Mouse (Mus musculus): Measurements from ENCODE around the gene Slc39a10.
"Not testable (repeated sequence)": the region's sequence is repeated elsewhere in the genome, so short reads cannot be mapped to it uniquely, and the experiment has no call there.

Slc39a10 gene

DNA sequence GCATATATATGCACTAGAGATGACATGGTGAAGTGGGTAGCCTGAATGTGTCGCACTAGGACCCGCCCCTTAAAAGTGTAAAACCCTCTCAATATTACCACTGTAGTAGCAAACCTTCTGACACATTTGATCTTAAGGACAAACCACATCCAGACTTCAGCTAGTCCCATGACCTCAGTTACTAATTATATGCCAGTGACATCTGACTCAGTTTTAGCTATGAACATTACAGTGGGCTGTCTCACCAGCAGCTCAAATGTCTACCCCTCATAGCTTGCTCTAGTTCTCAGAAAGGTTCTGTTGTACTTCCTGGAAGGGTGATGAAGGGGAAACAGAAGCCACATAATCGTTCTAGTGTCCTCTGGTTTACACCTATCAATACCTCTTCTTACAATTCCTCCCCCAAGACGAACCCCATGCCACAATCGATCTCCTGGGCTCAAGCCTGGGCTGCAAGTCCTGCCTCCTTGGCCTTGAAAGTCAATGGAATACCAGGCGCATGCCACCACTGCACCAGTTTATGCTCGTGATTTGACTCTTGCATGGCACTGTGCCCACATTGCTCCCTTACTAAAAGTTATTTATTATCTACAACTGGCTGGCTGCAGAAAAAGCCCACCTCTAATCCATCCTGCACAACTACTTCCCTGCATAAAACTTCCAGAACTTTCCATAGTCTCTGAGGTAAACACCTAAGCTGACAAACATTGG, 28.3 kb downstream of the Slc39a10 start:
- DNase-seq (ENCODE audit: low spot score in 2 of 2) = peak in 1 of 2 experiments; percentile 40

GRCm38 (mm10) chr1:46863434-46863833, 29.2 kb downstream of the Slc39a10 start:
- no peak for DNase-seq (ENCODE audit: low spot score in 2 of 2)

- no peak for DNase-seq (ENCODE audit: low spot score in 2 of 2)
Measured at GRCm38 (mm10) chr1:46860082-46860481, 32.6 kb downstream of the Slc39a10 start.

- DNase-seq (ENCODE audit: low spot score in 2 of 2) = no peak
Measured at GRCm38 (mm10) chr1:46858579-46858978, 34.1 kb downstream of the Slc39a10 start.

- no peak for DNase-seq (ENCODE audit: low spot score in 2 of 2)
Measured at GRCm38 (mm10) chr1:46856498-46856897, 36.2 kb downstream of the Slc39a10 start.

DNA sequence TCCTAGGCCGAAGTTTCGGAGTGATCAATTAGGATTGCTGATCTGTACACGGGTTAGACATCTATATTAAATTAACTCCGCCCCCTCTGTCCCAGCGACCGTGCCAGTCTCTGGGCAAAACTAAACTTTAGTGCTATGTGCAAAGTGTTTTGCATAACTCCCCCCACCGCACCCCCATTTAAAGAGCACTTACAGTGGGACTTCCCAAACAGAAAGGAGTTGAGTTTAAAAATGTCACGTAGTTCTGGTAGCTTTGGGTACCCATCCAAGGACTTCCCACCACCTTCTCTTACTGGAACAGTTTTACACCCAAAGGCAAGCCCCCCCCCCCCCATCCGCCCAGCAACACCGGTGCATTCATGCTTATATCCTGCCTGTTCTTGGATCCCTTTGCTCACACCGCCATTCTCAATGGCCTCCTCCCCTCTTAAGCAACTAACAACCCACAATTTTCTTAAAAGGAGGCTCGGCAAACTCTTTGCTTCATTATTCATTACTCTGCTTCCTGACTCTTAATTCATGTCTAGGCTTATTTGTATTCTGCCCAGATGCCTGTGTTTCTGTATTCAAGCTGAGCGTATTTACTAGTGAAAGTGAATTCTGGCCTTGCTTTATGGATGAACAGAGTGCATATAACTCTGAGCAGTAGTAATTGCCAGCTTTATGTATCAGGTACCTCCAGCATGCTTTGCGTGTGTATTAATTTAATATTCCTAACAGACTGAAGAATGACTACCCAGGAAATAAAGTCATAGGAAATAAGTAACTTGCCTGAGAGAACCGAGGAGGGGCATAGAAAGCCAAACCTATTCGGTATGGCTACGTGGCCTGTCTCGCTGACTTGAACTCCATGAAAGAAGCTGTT, 38.4 kb downstream of the Slc39a10 start:
- DNase-seq (ENCODE audit: low spot score in 2 of 2) = peak in 1 of 2 experiments; percentile 89

DNA sequence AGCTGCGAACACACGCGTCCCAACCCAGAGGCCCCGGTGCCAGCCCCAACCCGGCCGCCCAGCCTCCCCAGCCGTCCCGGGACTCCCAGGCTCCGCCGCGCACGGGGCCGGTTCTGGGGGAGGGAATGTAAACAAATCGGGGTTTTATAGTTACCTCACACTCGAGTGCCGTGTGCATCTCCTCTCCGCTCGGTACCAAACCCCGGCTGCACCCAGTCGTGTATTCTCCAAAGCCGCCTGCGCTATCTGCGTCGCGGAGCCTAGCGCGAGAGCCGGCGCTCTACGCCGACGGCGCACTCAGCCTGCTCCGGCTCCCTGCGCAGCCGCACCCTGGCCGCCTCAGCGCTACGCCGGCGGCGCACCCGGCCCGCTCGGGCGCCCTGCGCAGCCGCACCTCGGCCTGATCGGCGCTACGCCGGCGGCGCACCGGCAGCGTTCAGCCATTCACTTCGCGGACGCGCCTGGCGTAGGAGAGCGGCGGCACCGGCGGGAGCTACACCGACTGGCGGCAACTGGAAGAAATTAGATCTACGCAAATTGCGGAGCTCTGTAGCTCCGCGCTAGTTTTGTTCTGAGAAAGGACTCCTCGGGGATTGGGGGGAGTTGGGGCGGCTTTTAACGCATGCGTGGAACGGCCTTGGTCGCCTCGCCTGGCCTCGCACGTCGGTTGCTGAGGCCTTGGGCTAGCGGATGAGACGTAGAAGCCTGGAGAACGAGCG, 39.2 kb downstream of the Slc39a10 start:
- peak; percentile 98 for DNase-seq (ENCODE audit: low spot score in 2 of 2)

DNA sequence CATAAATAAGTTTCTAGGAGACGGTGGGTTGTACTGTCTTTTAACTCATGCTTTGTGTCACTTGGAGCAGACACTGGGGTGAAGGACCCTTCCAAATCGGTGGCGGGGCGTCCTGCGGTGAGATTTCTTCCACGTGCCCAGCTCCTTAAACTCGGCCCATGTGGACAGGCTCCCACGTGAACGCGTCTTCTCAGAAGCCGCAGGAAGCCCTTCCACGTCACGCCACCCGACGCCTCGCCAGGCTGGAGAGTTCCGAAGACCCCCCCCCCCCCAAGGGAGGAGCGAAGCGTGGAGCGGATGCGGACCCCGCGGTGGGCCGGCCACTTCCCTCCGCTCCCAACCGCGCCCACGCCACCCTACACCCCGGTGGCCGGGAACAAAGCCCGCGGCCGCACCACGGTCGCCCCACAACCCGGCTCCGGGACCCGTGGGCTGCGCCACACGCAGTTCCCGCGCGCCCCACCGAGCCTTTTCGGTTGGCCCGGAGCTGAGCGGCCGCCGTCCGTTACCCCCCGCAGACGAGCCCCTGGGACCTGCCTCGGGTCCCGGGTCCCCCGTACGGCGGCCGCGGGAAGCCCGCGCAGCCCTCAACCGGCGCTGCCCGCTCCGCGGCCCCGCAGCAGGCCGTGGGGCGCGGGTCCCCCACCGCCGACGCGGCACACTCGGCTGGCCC, 39.9 kb downstream of the Slc39a10 start:
- DNase-seq (ENCODE audit: low spot score in 2 of 2) = peak; percentile 53 to 64

GRCm38 (mm10) chr1:46852216-46852599, 40.4 kb downstream of the Slc39a10 start:
- DNase-seq (ENCODE audit: low spot score in 2 of 2) = no peak

DNA sequence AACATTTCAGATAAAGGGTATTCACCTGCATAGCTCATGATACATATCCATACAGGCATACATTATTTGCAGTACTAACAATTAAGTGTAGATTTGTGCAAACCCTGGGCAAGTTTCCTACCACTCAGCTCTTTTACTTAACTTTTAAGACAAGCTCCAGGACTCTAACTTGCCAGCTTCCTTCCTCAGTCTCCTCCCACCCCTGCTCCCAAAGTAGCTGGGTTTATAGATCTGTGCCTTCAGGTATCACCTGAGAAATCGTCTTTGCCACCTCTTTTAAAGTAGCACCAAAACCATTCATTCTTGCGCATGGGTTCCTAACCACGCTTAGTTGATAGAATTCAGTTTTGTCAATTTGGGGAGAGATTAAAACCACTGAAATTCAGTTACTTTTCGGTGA, 41.1 kb downstream of the Slc39a10 start:
- no peak for DNase-seq (ENCODE audit: low spot score in 2 of 2)

DNA sequence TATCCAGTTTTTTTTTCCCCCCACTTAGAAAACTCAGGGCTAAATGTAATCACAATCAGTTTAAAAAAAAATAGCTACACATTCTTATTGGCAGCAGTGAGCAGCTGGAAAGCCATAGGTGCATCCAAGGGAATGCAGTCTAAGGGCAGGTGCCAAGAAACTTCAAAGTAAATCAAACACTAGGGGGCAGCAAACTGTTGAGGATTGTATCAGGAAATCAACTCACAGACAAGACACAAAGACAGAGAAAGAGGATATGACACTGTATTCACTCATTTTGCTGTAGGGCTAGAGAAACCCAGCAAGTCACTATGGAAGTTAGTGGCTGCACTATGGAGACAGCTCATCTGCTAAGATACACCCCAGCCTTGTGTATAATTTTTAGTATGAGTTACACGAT, 42.9 kb downstream of the Slc39a10 start:
- peak; percentile 61 to 72 for DNase-seq (ENCODE audit: low spot score in 2 of 2)

DNA sequence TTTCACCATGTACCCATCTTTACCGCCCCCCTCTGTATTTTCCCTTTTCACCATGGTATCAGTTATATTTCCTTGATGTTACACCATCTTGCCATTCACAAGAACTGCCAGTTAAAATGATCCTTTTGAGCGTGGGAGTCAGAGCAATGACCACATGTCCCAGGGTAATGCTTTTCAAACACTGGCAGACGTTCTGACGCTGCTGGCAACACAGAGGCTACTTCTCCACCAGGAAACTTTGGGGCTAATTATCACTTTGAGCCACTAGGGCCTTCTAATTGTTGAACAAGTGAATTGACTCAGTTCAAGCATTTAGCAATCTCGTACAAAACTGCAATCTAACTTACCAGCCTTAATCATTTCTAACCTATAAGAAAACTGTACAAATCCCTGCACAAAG, 47.4 kb downstream of the Slc39a10 start:
- no peak for DNase-seq (ENCODE audit: low spot score in 2 of 2)

DNA sequence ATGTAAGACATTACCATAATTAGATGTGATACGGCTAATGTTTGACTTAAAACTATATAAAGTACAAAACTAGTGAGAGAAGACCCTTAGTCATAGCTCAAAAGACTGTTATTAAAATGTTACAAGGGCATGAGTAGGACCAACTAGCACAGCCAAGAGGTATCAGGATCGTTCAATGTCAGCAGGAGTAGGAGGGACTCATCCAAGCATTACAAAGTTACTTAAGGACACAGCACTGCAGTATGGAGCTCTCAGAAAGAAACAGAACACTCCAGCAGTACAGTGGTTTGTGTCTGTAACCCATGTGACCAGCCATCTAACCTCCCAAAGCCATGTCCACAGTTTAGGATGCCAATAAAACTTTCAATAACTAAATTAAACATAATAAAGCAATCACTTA, 48.4 kb downstream of the Slc39a10 start:
- no peak for DNase-seq (ENCODE audit: low spot score in 2 of 2)

- no peak for DNase-seq (ENCODE audit: low spot score in 2 of 2)
Measured at GRCm38 (mm10) chr1:46843406-46843805, 49.2 kb downstream of the Slc39a10 start.

GRCm38 (mm10) chr1:46831927-46832326, 60.7 kb downstream of the Slc39a10 start:
- peak in 1 of 2 experiments; percentile 32 for DNase-seq (ENCODE audit: low spot score in 2 of 2)

GRCm38 (mm10) chr1:46830066-46830843, 62.4 kb downstream of the Slc39a10 start:
- DNase-seq (ENCODE audit: low spot score in 2 of 2) = no peak

DNA sequence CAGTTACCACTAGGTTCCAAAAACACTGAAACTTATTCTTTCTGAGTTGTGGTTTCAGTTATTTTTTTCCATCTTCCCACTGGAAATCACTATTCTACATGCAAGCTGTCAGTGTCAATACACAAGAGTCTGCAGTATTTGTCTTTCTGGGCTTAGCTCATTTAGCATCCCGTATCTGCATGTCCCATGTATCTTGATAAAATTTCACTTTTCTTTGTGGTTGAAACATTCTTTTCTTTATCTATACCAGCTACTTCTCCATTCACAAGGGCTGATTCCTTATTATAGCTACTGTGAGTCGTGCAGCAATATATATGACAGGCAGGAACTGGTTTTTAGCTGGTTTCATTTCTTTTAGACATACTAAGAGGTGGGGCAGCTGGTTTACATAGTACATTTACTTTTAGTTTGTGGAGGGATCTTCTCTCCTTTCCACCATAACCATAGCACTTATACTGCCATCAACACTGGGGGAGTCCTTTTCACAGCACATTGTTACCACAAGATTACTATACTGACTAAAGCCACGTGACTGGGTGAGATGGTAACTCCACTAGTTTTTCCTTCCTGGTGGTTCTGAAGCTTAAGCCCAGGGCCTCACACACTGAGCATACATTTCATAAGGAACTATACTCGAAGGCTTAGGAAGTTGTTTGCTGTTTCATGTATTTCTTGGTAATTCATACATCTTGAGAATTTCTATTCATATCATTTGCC, 70.2 kb downstream of the Slc39a10 start:
- DNase-seq (ENCODE audit: low spot score in 2 of 2) = no peak

DNA sequence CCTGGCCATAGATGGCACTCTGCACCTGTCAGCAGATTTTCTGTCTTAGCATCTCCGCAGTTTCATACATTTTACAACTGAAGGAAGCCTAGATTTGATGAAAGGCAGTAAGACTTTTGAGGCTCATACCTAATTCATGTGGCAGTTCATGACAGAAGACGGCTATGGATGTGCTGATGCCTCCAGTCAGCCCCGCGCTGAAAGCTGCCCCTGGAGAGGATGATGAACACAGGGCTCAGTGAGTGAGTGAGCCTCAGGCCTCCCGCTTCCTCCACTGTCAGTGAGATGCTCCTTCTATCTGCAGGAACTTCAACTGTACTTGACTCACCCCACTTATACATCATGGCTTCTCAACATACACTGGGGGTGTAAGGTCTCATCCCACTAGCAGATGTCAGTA, 74.7 kb downstream of the Slc39a10 start:
- no peak for DNase-seq (ENCODE audit: low spot score in 2 of 2)

DNA sequence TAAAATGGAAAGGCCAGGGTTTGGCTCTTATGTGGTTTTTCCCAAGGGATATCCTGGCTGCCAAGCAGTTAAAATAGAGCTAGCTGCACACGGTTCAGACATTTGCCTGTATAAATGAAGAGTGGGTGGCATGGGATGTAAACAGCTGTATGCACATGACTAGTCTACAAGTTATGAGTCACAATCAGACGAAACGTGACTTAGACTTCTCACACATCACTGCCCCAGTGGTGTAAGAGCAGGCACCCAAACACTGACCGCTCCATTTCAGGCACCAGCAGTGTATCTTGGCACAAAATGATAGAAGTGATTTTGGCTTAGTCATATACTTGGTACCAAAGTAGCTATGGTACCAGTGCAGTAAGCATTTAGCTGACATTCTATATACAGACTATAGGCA, 84.0 kb downstream of the Slc39a10 start:
- not testable (repeated sequence) for DNase-seq (ENCODE audit: low spot score in 2 of 2)

GRCm38 (mm10) chr1:46805074-46805473, 87.6 kb downstream of the Slc39a10 start:
- DNase-seq (ENCODE audit: low spot score in 2 of 2) = no peak

All from natural killer cell, adult 2 months (primary cell).